Mouse (Mus musculus) telencephalon, adult 2 months (tissue): ENCODE measurements around the gene Htatsf1.
A peak's percentile ranks its signal among the peaks of the same experiment; 100 is the strongest.

Source experiments
- DNase-seq: peaks from one replicate; pipeline ENCODE4 v3.0.0-alpha.2; 2011; ENCODE audit warnings: low read depth, low spot score

Htatsf1 gene

GRCm38 (mm10) chrX:57053174-57053992 is at the start of gene Htatsf1:
Gene Htatsf1 (plus strand): TSS chrX:57053583.
- peak; percentile 55 for DNase-seq

- no peak for DNase-seq
These were observed 40.5 kb upstream of the Htatsf1 start for GRCm38 (mm10) chrX:57012891-57013290.

- no peak for DNase-seq
These were observed 10.6 kb upstream of the Htatsf1 start, which contains the start of gene Brs3 for GRCm38 (mm10) chrX:57042774-57043173. Gene Brs3 (plus strand): TSS chrX:57043074.

GRCm38 (mm10) chrX:57043869-57044268 is 9.5 kb upstream of the Htatsf1 start:
- no peak for DNase-seq

- no peak for DNase-seq
These were observed 572 bp upstream of the Htatsf1 start for GRCm38 (mm10) chrX:57052848-57053173.

GRCm38 (mm10) chrX:57053993-57054385 is 606 bp downstream of the Htatsf1 start:
- no peak for DNase-seq

- DNase-seq, result no peak
These were observed 28.1 kb downstream of the Htatsf1 start for GRCm38 (mm10) chrX:57081496-57081895.

- DNase-seq, result no peak
These were observed 34.4 kb downstream of the Htatsf1 start, which contains the start of gene Vgll1 for GRCm38 (mm10) chrX:57087806-57088205. Gene Vgll1 (plus strand): TSS chrX:57088106.

GRCm38 (mm10) chrX:57103415-57103814 is 50.0 kb downstream of the Htatsf1 start:
- no peak for DNase-seq

- DNase-seq, result no peak
These were observed 53.6 kb downstream of the Htatsf1 start for GRCm38 (mm10) chrX:57106956-57107355.
